ENCODE assay signal across 31 mouse cellular contexts in genomic region chr13:83585359-83585758, GRCm38 (mm10).
DNase-seq lines count a peak whose midpoint lies in the region; ATAC-seq and TF ChIP-seq lines count a peak whose summit lies in the region.
"Had no signal": no experiment of that assay in that cellular context is flagged by ENCODE, and none has a peak within 500 bp of the region (broad histone marks: within the 10 kb centered on the region; RNA-seq: fewer than 3 reads in every experiment).

No protein-coding gene starts in this region.

- WGBS in heart, embryonic 13.5 days: 72% methylated on average over 5 of the region's 5 CpGs

- peaks cover 14% of the 10 kb centered on the region for H3K4me1 ChIP-seq in heart, embryonic 13.5 days
- H3K4me1 ChIP-seq in bone marrow macrophage, adult 2 months (ENCODE audit: control insufficient read depth, insufficient read depth, low read length): peaks cover 36% of the 10 kb centered on the region
- H3K4me1 ChIP-seq: embryonic facial prominence, embryonic 15.5 days; forebrain, embryonic 15.5 days; hindbrain, embryonic 15.5 days; midbrain, embryonic 15.5 days; neural tube, embryonic 13.5 days had no signal

- intact Hi-C loops in heart, postnatal 25 days (cut with DNase I): no loop called here

- no peaks in the 10 kb centered on the region for H3K27me3 ChIP-seq in heart, embryonic 13.5 days (replicated peaks)
- H3K27me3 ChIP-seq: CH12.LX; embryonic facial prominence, embryonic 15.5 days; forebrain, embryonic 15.5 days; hindbrain, embryonic 15.5 days; midbrain, embryonic 15.5 days; neural tube, embryonic 13.5 days had no signal

- ATAC-seq in heart, embryonic 13.5 days (ENCODE audit: extremely low read depth, insufficient number of reproducible peaks, low FRiP score, low TSS enrichment): no peak
- peak; percentile 69 for ATAC-seq in common myeloid progenitor, adult 5-6 weeks (replicated peaks; ENCODE audit: low read depth, poor library complexity, severe bottlenecking)
- peak; percentile 88 for ATAC-seq in megakaryocyte, adult 5-6 weeks (ENCODE audit: poor library complexity, severe bottlenecking)
- ATAC-seq: forebrain, embryonic 15.5 days; liver, postnatal 0 days; midbrain, embryonic 15.5 days; Patski had no signal

- H3K27ac ChIP-seq in heart, embryonic 13.5 days (replicated peaks): 0 out of 2 replicates have a peak overlapping the region, but pooled peaks have one; percentile 1
- peak overlapping the region; percentile 59 for H3K27ac ChIP-seq in bone marrow macrophage, adult 2 months (ENCODE audit: insufficient read depth, low read depth, low read length)
- H3K27ac ChIP-seq: embryonic facial prominence, embryonic 15.5 days; forebrain, embryonic 15.5 days; hindbrain, embryonic 15.5 days; midbrain, embryonic 15.5 days; neural tube, embryonic 13.5 days; stomach, postnatal 0 days had no signal

- no peaks in the 10 kb centered on the region for H3K9me3 ChIP-seq in heart, embryonic 13.5 days
- H3K9me3 ChIP-seq: embryonic facial prominence, embryonic 15.5 days; forebrain, embryonic 15.5 days; G1E; hindbrain, embryonic 15.5 days; midbrain, embryonic 15.5 days; neural tube, embryonic 13.5 days had no signal

- no peak overlapping the region for H3K4me3 ChIP-seq in heart, embryonic 13.5 days
- H3K4me3 ChIP-seq in bone marrow macrophage, adult 2 months (ENCODE audit: insufficient read depth, low read length): no peak overlapping the region; the same call in 1 of the 2 replicates
- H3K4me3 ChIP-seq: embryonic facial prominence, embryonic 15.5 days; forebrain, embryonic 15.5 days; hindbrain, embryonic 15.5 days; midbrain, embryonic 15.5 days; myocyte; neural tube, embryonic 13.5 days had no signal

- TF ChIP-seq CTCF in bone marrow macrophage, adult 2 months (IDR thresholded peaks at IDR 0.05; ENCODE audit: low read depth, low read length): no peak

- no peak for DNase-seq in heart, postnatal 25 days (ENCODE audit: low spot score)
- DNase-seq in ovary, postnatal 36 days (ENCODE audit: low spot score): no peak
- DNase-seq in urinary bladder, adult 18-20 months (ENCODE audit: low spot score in 2 of 2): no peak
- DNase-seq: adrenal gland, adult 2 months; B cell, adult 2 months; cerebellum, adult 2 months; cerebellum, postnatal 36 days; gastrocnemius, postnatal 36 days; heart, postnatal 36 days; kidney, adult 9 months; kidney, postnatal 25 days; liver, postnatal 0 days; lung, postnatal 10 days; thymus, adult 2 months; thymus, postnatal 4 days had no signal

- H3K36me3 ChIP-seq in heart, embryonic 13.5 days: 0 out of 2 replicates have a peak, but pooled peaks cover 3% of the 10 kb centered on the region
- H3K36me3 ChIP-seq: embryonic facial prominence, embryonic 15.5 days; forebrain, embryonic 15.5 days; G1E; hindbrain, embryonic 15.5 days; midbrain, embryonic 15.5 days; neural tube, embryonic 13.5 days had no signal

- no peak for TF ChIP-seq POLR2A in bone marrow macrophage, adult 2 months (IDR thresholded peaks at IDR 0.05; ENCODE audit: borderline replicate concordance, low read depth, low read length)

- H3K9ac ChIP-seq in heart, embryonic 13.5 days: no peak overlapping the region
- H3K9ac ChIP-seq: embryonic facial prominence, embryonic 15.5 days; forebrain, embryonic 15.5 days; hindbrain, embryonic 15.5 days; liver, postnatal 0 days; midbrain, embryonic 15.5 days; neural tube, embryonic 13.5 days had no signal

- no peak overlapping the region for H3K4me2 ChIP-seq in heart, embryonic 13.5 days
- H3K4me2 ChIP-seq: embryonic facial prominence, embryonic 15.5 days; forebrain, embryonic 15.5 days; heart, embryonic 11.5 days; hindbrain, embryonic 15.5 days; liver, embryonic 11.5 days; midbrain, embryonic 15.5 days; neural tube, embryonic 13.5 days had no signal
